Mouse (Mus musculus): ENCODE data around the gene Ubd.
"Not testable (repeated sequence)": the region's sequence is repeated elsewhere in the genome, so short reads cannot be mapped to it uniquely, and the experiment has no call there.

Ubd gene

GRCm38 (mm10) chr17:37193656-37194055 lies at the start of gene Ubd:
TSS of gene Ubd (plus strand) at chr17:37193892.
- DNase-seq: no peak

DNA sequence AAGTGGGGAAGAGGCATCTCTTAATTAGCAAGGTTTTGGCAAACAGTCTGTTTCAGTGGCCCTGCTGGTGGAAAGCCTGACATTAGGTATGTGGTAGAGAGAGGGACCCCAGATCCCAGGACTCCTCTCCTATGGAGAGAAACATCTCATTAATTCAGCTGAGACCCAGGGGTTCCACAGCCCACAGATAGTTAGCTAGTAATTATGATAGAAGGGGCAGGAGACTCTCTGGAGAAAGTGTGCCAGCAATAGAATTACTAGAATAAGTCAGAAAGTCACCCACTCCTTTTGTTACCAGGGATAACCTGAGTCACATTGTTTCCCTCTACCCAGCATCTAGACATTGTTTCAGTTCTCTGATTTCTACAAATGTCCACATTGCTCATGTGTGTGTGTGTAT lies 32.3 kb upstream of the Ubd start, which contains the start of gene Olfr93:
TSS of gene Olfr93 (minus strand) at position 101 of the 400 bp plus-strand sequence.
- DNase-seq: no peak

- no peak for DNase-seq
Observed at GRCm38 (mm10) chr17:37185474-37185873, 8.2 kb upstream of the Ubd start.

DNA sequence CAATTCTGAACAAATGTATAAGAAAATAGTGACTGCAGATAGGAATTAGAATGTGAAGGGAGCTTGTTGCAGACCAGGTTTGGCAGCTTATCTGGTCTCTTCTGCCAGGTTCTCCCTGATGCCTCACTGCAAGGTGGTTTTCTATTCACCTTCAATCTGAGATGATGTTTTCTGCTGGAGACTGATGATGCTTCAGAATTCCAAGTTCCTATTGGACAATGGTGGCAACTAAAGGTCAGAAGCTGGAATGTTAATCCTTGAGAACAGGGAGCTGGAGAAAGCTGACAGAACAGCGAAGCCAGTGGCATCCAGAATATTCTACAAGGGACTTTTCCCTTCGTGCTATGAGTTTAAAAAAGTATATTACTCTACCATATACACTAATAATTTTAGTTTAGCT lies 3.0 kb upstream of the Ubd start:
- DNase-seq: peak; percentile 80

DNA sequence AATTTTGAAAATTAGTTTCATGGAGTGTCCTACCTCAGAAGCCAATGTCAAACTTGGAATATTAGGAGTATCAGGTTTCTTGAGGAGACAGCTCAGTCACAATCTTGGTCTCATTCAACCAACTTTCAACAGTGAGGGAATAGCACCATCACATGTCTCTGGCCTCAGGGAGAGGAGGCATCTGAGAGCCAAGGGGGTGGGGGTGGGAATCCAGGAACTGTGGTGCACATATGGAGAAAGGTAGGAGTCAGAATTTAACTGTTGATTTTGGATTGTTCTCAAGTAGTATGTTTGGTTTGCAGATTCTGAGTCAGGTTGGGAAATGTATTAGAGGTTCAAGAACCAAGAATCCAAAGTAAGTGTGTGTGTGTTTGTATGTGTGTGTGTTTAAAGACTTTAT lies 660 bp upstream of the Ubd start:
- DNase-seq: no peak

DNA sequence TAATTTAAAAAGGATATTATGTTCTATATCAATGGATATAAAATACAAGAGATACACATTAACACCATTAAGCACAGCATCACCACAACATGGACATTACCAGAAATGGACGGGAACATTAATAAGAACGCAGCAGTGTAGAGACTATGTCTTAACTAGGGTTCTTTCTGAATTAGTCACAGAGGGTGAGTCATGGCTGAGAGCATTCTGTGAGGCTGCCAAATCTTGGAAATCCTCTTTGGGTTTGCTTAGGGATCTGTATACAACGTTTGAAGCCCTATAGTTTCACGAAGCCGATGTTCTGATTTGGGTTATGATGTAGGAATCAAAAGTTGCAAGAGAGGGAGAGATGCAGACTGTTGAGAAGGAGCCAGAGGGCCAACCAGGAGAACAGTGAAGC lies 1.1 kb downstream of the Ubd start:
- no peak for DNase-seq

GRCm38 (mm10) chr17:37196845-37197724 lies 3.4 kb downstream of the Ubd start:
- DNase-seq: no peak

- no peak for DNase-seq
Observed at GRCm38 (mm10) chr17:37200894-37201293, 7.2 kb downstream of the Ubd start, which contains the start of gene Olfr94. TSS of gene Olfr94 (minus strand) at chr17:37200994.

- peak; percentile 89 for DNase-seq
Observed at GRCm38 (mm10) chr17:37203206-37203916, 9.7 kb downstream of the Ubd start.

DNA sequence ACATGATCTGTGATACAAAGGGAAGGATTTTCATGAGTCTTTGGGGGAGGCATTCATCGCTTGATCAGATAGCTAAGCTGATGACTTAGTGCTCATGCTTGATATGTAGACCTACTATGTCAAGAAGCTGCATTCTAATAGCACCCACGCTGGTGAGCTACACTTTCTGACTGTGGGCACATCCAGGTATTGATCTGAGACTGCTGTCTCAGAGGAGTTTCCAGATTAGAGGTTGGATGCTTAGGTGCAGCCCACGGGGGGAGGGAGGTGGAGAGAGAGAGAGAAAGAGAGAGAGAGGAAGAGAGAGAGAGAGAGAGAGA lies 10.2 kb downstream of the Ubd start:
- DNase-seq: no peak

DNA sequence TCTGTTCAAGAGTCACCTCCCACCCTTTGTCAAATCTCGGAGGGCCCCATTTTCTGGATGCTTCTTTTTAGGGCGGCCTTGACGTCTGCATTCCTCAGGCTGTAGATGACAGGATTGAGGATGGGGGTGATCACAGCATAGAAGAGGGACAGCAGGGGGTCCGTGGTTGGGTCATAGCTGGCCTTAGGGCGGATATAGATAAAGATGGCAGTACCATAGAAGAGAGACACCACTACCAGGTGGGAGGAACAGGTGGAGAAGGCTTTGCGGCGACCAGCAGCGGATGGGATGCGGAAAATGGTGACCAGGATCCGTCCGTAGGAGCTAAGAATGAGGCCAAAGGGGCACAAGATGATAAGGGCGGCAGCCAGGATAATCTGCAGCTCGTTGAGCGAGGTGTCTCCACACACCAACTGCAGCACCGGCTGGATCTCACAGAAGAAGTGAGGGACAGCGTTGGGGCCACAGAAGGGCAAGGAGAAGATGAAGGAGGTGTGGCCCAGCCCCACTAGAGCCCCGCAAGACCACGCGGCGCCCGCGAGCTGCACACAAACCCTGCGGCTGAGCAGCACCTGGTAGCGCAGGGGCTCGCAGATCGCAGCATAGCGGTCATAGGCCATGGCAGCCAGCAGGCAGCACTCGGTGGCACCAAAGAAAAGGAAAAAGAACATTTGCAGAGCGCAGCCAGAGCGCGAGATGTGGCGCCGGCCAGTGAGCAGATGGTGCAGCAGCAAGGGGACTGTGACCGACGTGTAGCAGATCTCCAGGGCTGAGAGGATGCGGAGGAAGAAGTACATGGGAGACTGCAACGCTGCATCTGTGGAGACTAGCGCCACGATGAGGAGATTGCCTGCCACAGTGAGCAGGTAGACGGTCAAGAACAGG lies 17.4 kb downstream of the Ubd start:
- DNase-seq: no peak

- no peak for DNase-seq
Observed at GRCm38 (mm10) chr17:37213018-37213417, 19.3 kb downstream of the Ubd start, which contains the start of gene Olfr95. TSS of gene Olfr95 (minus strand) at chr17:37213118.

GRCm38 (mm10) chr17:37218486-37218885 lies 24.8 kb downstream of the Ubd start:
- DNase-seq: peak; percentile 14

- no peak for DNase-seq
Observed at GRCm38 (mm10) chr17:37219846-37220245, 26.2 kb downstream of the Ubd start, which contains the start of gene Olfr96. TSS of gene Olfr96 (plus strand) at chr17:37220146.

GRCm38 (mm10) chr17:37221879-37222278 lies 28.2 kb downstream of the Ubd start:
- no peak for DNase-seq

- not testable (repeated sequence) for DNase-seq
Observed at GRCm38 (mm10) chr17:37237230-37237629, 43.5 kb downstream of the Ubd start, which contains the start of gene Olfr97. TSS of gene Olfr97 (minus strand) at chr17:37237330.

GRCm38 (mm10) chr17:37242198-37242597 lies 48.5 kb downstream of the Ubd start:
- no peak for DNase-seq
